Mouse (Mus musculus) C2C12 (cell line): ENCODE results near the gene Rpl10a.

Source experiments
- CTCF ChIP-seq: IDR thresholded peaks from one replicate; pipeline ENCODE4 v1.5.1; 2011; ENCODE audit not compliant: control insufficient read depth, insufficient read depth, insufficient read length
- MAX ChIP-seq: IDR thresholded peaks from one replicate; pipeline ENCODE4 v1.6.1; 2011; ENCODE audit warnings: mild to moderate bottlenecking, control low read depth
- MYOD1 ChIP-seq: IDR thresholded peaks from one replicate; pipeline ENCODE4 v1.6.1; 2011; ENCODE audit warnings: low read depth; ENCODE audit not compliant: control insufficient read depth, insufficient read length
- MYOG ChIP-seq: IDR thresholded peaks from one replicate; pipeline ENCODE4 v1.6.1; 2011; ENCODE audit not compliant: control insufficient read depth, insufficient read length; ENCODE audit errors: extremely low read depth
- USF1 ChIP-seq: IDR thresholded peaks from one replicate; pipeline ENCODE4 v1.6.1; 2011; ENCODE audit warnings: low read depth, mild to moderate bottlenecking, control low read depth, moderate library complexity

- TF ChIP-seq CTCF, result peak; percentile 94
- TF ChIP-seq MAX, result peak; percentile 89
- peak; percentile 3 for TF ChIP-seq USF1
- TF ChIP-seq MYOD1, result no peak
- no peak for TF ChIP-seq MYOG
These were observed at the start of gene Rpl10a for GRCm38 (mm10) chr17:28328366-28328928.
